Mouse (Mus musculus): ENCODE results near the gene Zpbp2. TPM values are rescaled to one million over a fixed set of nuclear protein-coding genes. Genes with fewer than 3 reads are reported as not detected.
A peak's percentile ranks its signal among the peaks of the same experiment; 100 is the strongest.

Gene Zpbp2
- total and polyA plus RNA-seq, 3 experiments: 0.12 to 0.58 TPM; not detected in 1

DNA sequence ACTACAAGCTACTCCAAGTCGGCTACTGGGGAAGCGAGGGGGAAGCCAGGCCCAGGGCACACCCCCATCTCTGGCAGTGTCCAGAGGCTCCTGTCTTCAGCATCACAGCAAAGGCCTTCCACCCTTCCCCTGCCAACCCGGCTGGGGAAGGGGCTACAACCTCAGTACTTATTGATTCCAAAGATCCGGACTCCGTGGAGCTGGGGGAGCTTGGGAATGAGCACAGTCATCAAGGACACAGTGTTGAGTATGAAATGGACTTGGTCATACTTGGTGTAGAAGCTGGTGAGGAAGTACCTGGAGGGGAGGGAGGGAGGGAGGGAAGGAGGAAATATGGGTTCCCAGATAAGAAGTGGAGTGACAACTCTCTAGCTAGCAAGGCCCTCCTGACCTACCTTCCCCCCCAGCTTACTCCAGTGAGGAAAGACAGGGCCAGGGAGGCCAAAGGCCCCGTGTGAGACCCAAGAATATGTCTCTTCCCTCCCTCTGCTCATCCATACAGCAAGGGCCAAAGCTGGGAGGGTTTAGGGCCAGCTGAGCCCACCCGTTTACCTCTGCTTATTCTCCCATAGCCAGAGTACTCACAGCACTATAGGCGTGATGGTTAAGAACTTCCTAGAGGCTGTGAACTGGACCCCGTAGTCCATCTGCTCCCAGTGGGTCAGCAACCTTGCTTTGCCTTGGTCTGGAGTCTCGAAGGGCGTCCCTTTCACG lies 31.8 kb downstream of the Zpbp2 start (continued):
- TF ChIP-seq ETS1 (IDR thresholded peaks at IDR 0.05; ENCODE audit: low read depth, low read length) (peak; percentile 76), ZNF384 (IDR thresholded peaks at IDR 0.05; ENCODE audit: low read depth, low read length) (0 out of 2 replicates have a peak, but pooled peaks have one; percentile 55), ELF1 (IDR thresholded peaks at IDR 0.05; ENCODE audit: low read depth, low read length) (peak; percentile 49), MXI1 (IDR thresholded peaks at IDR 0.05; ENCODE audit: low read depth, low read length) (peak; percentile 60)

DNA sequence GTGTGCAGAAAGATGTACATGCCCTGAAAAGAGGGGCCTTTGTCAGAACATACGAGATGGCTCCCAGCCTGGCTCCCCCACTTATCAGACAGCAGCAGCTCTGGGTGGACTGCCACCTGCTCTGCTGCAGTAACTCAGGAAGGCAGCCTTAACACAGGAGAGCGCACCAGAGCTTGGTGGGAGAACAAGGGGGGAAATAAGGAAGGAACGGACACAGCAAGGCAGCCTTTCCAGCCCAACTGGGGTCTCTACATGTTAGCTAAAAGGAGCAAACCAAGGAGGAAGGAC lies 32.3 kb downstream of the Zpbp2 start:
- DNase-seq (ENCODE audit: low read depth, low spot score): peak; percentile 92
- Histone ChIP-seq H3K79me2 (ENCODE audit: control insufficient read depth, insufficient read depth, low read length, poor library complexity) (peaks cover 30% of the 10 kb centered on the region), H3K36me3 (ENCODE audit: control insufficient read depth in 1 of 2, insufficient read depth in 2 of 2, low read length in 2 of 2) (peaks cover 2 to 60% of the 10 kb centered on the region in 2 experiments; a peak in 3 of 4 replicates), H3K9ac (ENCODE audit: control insufficient read depth, low read depth, low read length, poor library complexity, severe bottlenecking) (peak overlapping the region; percentile 71), H3K4me1 (ENCODE audit: control insufficient read depth in 1 of 2, insufficient read depth in 2 of 2, low read length in 2 of 2) (peaks cover 39 to 66% of the 10 kb centered on the region in 2 experiments), H3K27ac (ENCODE audit: control insufficient read depth, low read depth, low read length) (peak overlapping the region; percentile 99), H3K4me3 (ENCODE audit: control insufficient read depth in 1 of 2, insufficient read depth in 1 of 2, low read depth in 2 of 2, low read length in 2 of 2) (peak overlapping the region; percentile 18 to 22), H3K27me3 (ENCODE audit: control insufficient read depth in 1 of 2, insufficient read depth in 2 of 2, low read length in 2 of 2) (no peaks in the 10 kb centered on the region), H3K9me3 (replicated peaks; ENCODE audit: insufficient read depth, low read length) (no peaks in the 10 kb centered on the region)
- TF ChIP-seq UBTF (IDR thresholded peaks at IDR 0.05; ENCODE audit: borderline replicate concordance, insufficient read depth, low read depth, low read length): 0 out of 2 replicates have a peak, but pooled peaks have one; percentile 42
- no peak for TF ChIP-seq POLR2AphosphoS2 (IDR thresholded peaks at IDR 0.05; ENCODE audit: low read length)
- no peak for TF ChIP-seq ZC3H11A (IDR thresholded peaks at IDR 0.05; ENCODE audit: low read depth, low read length)
- peak; percentile 94 for TF ChIP-seq TAL1 (IDR thresholded peaks at IDR 0.05; ENCODE audit: low read length)
- no peak for TF ChIP-seq POLR2A (IDR thresholded peaks at IDR 0.05; ENCODE audit: control insufficient read depth in 1 of 2, insufficient read depth in 1 of 2, low read depth in 1 of 2, low read length in 2 of 2, poor library complexity in 1 of 2)
- TF ChIP-seq TCF12 (IDR thresholded peaks at IDR 0.05; ENCODE audit: low read depth, low read length): peak; percentile 94
- TF ChIP-seq ETS1 (IDR thresholded peaks at IDR 0.05; ENCODE audit: low read depth, low read length): peak; percentile 67
- peak; percentile 58 to 88 for TF ChIP-seq EP300 (IDR thresholded peaks at IDR 0.05; ENCODE audit: low read depth in 1 of 2, low read length in 2 of 2)
- peak; percentile 59 for TF ChIP-seq MXI1 (IDR thresholded peaks at IDR 0.05; ENCODE audit: low read depth, low read length)
- no peak for TF ChIP-seq TBP (IDR thresholded peaks at IDR 0.05; ENCODE audit: low read depth, low read length)
- TF ChIP-seq BHLHE40 (IDR thresholded peaks at IDR 0.05; ENCODE audit: borderline replicate concordance, low read depth, low read length): no peak
- no peak for TF ChIP-seq ZKSCAN1 (IDR thresholded peaks at IDR 0.05; ENCODE audit: low read depth, low read length)
- no peak for TF ChIP-seq CTCF (IDR thresholded peaks at IDR 0.05 in 2 of 3, conservative IDR thresholded peaks at IDR 0.05 in 1 of 3; ENCODE audit: control insufficient read depth in 1 of 3, insufficient read depth in 1 of 3, low read depth in 2 of 3, low read length in 3 of 3, poor library complexity in 1 of 3, severe bottlenecking in 1 of 3)
- no peak for TF ChIP-seq ELF1 (IDR thresholded peaks at IDR 0.05; ENCODE audit: low read depth, low read length)
- peak; percentile 16; the same call in 1 of the 2 replicates for TF ChIP-seq NRF1 (IDR thresholded peaks at IDR 0.05; ENCODE audit: insufficient read depth, low read depth, low read length, poor library complexity, severe bottlenecking)
- TF ChIP-seq ZNF384 (IDR thresholded peaks at IDR 0.05; ENCODE audit: low read depth, low read length): no peak
- TF ChIP-seq E2F4 (IDR thresholded peaks at IDR 0.05; ENCODE audit: borderline replicate concordance, low read depth, low read length): no peak
- no peak for TF ChIP-seq NELFE (IDR thresholded peaks at IDR 0.05; ENCODE audit: low read depth, low read length)
- no peak for TF ChIP-seq MYC (IDR thresholded peaks at IDR 0.05; ENCODE audit: low read depth, low read length)
- no peak for TF ChIP-seq USF2 (IDR thresholded peaks at IDR 0.05; ENCODE audit: borderline replicate concordance in 1 of 2, insufficient read depth in 1 of 2, low read depth in 1 of 2, low read length in 2 of 2)
- no peak for TF ChIP-seq MAFK (IDR thresholded peaks at IDR 0.05; ENCODE audit: borderline replicate concordance, low read depth, low read length)
- TF ChIP-seq MYB (IDR thresholded peaks at IDR 0.05; ENCODE audit: low read depth, low read length): no peak
- TF ChIP-seq HCFC1 (IDR thresholded peaks at IDR 0.05; ENCODE audit: low read depth, low read length): peak; percentile 38; the same call in 1 of the 2 replicates
- TF ChIP-seq GATA1 (IDR thresholded peaks at IDR 0.05; ENCODE audit: low read depth, low read length): peak; percentile 84
